Comparison of ENCODE assay signal across 8 mouse cellular contexts in genomic region chr10:122054535-122054934, GRCm38 (mm10). TPM values are rescaled to one million over a fixed set of nuclear protein-coding genes. Genes with fewer than 3 reads are reported as not detected.
DNase-seq lines count a peak whose midpoint lies in the region; ATAC-seq and TF ChIP-seq lines count a peak whose summit lies in the region.

No protein-coding gene starts in this region.

- WGBS in intestine, postnatal 0 days: 17% methylated on average over 8 of the region's 8 CpGs

- H3K9ac ChIP-seq in ES-Bruce4 (ENCODE audit: low read depth, poor library complexity, severe bottlenecking): no peak overlapping the region
- no peak overlapping the region for H3K9ac ChIP-seq in intestine, postnatal 0 days (ENCODE audit: low read depth, low read length)

- no peak overlapping the region for H3K27ac ChIP-seq in ES-Bruce4 (ENCODE audit: insufficient read depth, low read length)
- H3K27ac ChIP-seq in intestine, postnatal 0 days (ENCODE audit: low read depth, low read length): no peak overlapping the region

- H3K36me3 ChIP-seq in ES-Bruce4 (ENCODE audit: control insufficient read depth, insufficient read depth, low read length, poor library complexity, severe bottlenecking): no peaks in the 10 kb centered on the region
- no peaks in the 10 kb centered on the region for H3K36me3 ChIP-seq in intestine, postnatal 0 days (ENCODE audit: control insufficient read depth, insufficient read depth)

- no peaks in the 10 kb centered on the region for H3K9me3 ChIP-seq in ES-Bruce4 (replicated peaks; ENCODE audit: control insufficient read depth, insufficient read depth, low read length, poor library complexity, severe bottlenecking)
- H3K9me3 ChIP-seq in intestine, postnatal 0 days (ENCODE audit: control insufficient read depth): no peaks in the 10 kb centered on the region

- no peaks in the 10 kb centered on the region for H3K27me3 ChIP-seq in ES-Bruce4 (ENCODE audit: control insufficient read depth, insufficient read depth, low read length, poor library complexity, severe bottlenecking)
- no peaks in the 10 kb centered on the region for H3K27me3 ChIP-seq in intestine, postnatal 0 days (replicated peaks; ENCODE audit: control insufficient read depth, insufficient read depth, low read length)

- H3K4me3 ChIP-seq in ES-Bruce4 (ENCODE audit: low read depth, low read length): no peak overlapping the region
- H3K4me3 ChIP-seq in intestine, postnatal 0 days (ENCODE audit: low read depth, low read length): no peak overlapping the region

- peak; percentile 79 for DNase-seq in A20 (ENCODE audit: low read depth, low spot score)
- DNase-seq in cerebellum, postnatal 36 days: peak; percentile 26 to 31
- DNase-seq in lung, adult 18-20 months: peak; percentile 38 to 52
- peak; percentile 43 for DNase-seq in right cerebral cortex, postnatal 14 days
- no peak for DNase-seq in ovary, adult 18-20 months (ENCODE audit: low spot score)

- peak; percentile 71 for TF ChIP-seq CTCF in ES-Bruce4 (IDR thresholded peaks at IDR 0.05; ENCODE audit: low read depth, low read length)
- TF ChIP-seq CTCF in intestine, postnatal 0 days (IDR thresholded peaks at IDR 0.05; ENCODE audit: low read depth): peak; percentile 78

- no peak for TF ChIP-seq POLR2A in ES-Bruce4 (IDR thresholded peaks at IDR 0.05; ENCODE audit: insufficient read depth, low read length)

- ATAC-seq in granulocyte monocyte progenitor cell, adult 5-6 weeks (replicated peaks; ENCODE audit: poor library complexity, severe bottlenecking): peak; percentile 95
- 0 out of 2 replicates have a peak, but pooled peaks have one; percentile 38 for ATAC-seq in intestine, postnatal 0 days

- no peak for TF ChIP-seq EP300 in ES-Bruce4 (IDR thresholded peaks at IDR 0.05; ENCODE audit: insufficient read depth, low read depth, low read length)

- no peaks in the 10 kb centered on the region for H3K4me1 ChIP-seq in ES-Bruce4 (ENCODE audit: control insufficient read depth, insufficient read depth, low read length)
- no peaks in the 10 kb centered on the region for H3K4me1 ChIP-seq in intestine, postnatal 0 days (replicated peaks; ENCODE audit: control insufficient read depth, insufficient read depth, low read length)

- H3K4me2 ChIP-seq in intestine, postnatal 0 days (replicated peaks; ENCODE audit: low read depth): no peak overlapping the region

RNA-seq across cellular contexts. Expression of gene Srgap1, which starts 7.4 kb away (rescaled TPM):
- 8.0 and 8.1 TPM in 2 replicates for polyA plus RNA-seq in ES-Bruce4 (2011; ENCODE audit: insufficient read depth, insufficient read length, low read depth, missing spikeins)
- not detected in 2 replicates for total RNA-seq in granulocyte monocyte progenitor cell, adult 5-6 weeks (2014; fragmentation: Nextera tagmentation)
- under 0.01 TPM in 1 of 2 replicates, not detected in the other for total RNA-seq in granulocyte monocyte progenitor cell, adult 5-6 weeks (2017)
- 2.6 and 3.3 TPM in 2 replicates for polyA plus RNA-seq in intestine, postnatal 0 days (2015; fragmentation: Nextera tagmentation; extraction: Ambion mirVana)

RNA-seq across cellular contexts. Expression of gene Rxylt1, which starts 42.6 kb away (rescaled TPM):
- polyA plus RNA-seq in ES-Bruce4 (2011; ENCODE audit: insufficient read depth, insufficient read length, low read depth, missing spikeins): 57.6 and 63.7 TPM in 2 replicates
- total RNA-seq in granulocyte monocyte progenitor cell, adult 5-6 weeks (2014; fragmentation: Nextera tagmentation): 29.6 and 36.5 TPM in 2 replicates
- total RNA-seq in granulocyte monocyte progenitor cell, adult 5-6 weeks (2017): 44.2 and 62.0 TPM in 2 replicates
- polyA plus RNA-seq in intestine, postnatal 0 days (2015; fragmentation: Nextera tagmentation; extraction: Ambion mirVana): 45.2 and 47.1 TPM in 2 replicates
